Mouse (Mus musculus) heart, postnatal 0 days (tissue): ENCODE data around the gene Negr1.

Source experiments
- CTCF ChIP-seq: IDR thresholded peaks from 2 replicates; pipeline ENCODE4 v1.5.1; 2016; ENCODE audit warnings: antibody characterized with exemption, control low read depth, low read depth
- EP300 ChIP-seq: IDR thresholded peaks from 2 replicates; pipeline ENCODE4 v1.6.1; 2016; ENCODE audit warnings: antibody characterized with exemption, low read depth

GRCm38 (mm10) chr3:157193141-157193540 is 631.5 kb downstream of the Negr1 start:
- no peak for TF ChIP-seq CTCF
- TF ChIP-seq EP300: no peak
